Mouse (Mus musculus) liver (tissue): ENCODE measurements around the gene Slc41a2.
A peak's percentile ranks its signal among the peaks of the same experiment; 100 is the strongest.

Source experiments
- DNase-seq: peaks from one replicate; pipeline ENCODE4 v3.0.0-alpha.2; 2020; ENCODE audit warnings: mixed read lengths

Gene Slc41a2

GRCm38 (mm10) chr10:83182573-83182960, 155.1 kb downstream of the Slc41a2 start:
- peak; percentile 69 for DNase-seq

GRCm38 (mm10) chr10:83181831-83182572, 155.7 kb downstream of the Slc41a2 start:
- DNase-seq: no peak
